Mouse (Mus musculus) right cerebral cortex, postnatal 25 days (tissue): Measurements from ENCODE around the gene Nabp2.

Experiments
- DNase-seq: peaks from one replicate; pipeline ENCODE4 v3.0.0; 2022

The Nabp2 gene

DNA sequence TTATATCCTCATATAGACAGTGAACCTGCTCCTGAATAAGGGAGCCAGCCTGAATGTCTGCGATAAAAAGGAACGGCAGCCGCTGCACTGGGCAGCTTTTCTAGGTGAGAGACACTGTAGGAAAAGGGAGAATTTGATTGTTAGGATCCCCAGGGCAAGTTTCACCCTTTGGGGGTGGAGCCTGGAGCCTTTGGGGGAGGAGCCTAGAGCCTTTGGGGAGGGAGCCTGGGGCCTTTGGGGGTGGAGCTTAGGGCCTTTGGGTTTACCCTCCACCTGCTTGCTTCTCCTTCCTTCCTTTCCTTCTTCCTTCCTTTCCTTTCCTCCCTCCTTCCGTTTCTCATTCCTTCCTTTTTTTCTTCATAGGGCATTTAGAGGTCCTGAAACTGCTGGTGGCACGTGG lies 30.7 kb downstream of the Nabp2 start:
- DNase-seq = no peak

DNA sequence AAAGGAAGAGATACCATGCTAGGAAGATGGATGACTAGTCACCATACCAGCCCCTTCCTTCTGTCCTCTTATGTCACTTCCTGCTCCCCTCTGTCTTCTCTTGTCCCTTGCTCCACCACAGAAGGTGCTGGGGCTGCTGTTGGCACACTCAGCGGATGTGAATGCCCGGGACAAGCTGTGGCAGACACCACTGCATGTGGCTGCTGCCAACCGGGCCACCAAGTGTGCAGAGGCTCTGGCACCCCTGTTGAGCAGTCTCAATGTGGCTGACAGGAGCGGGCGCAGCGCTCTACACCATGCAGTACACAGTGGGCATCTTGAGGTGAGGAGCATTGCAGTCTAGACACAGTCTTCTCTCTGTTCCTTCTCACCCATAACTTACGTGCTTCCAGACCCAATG lies 32.0 kb downstream of the Nabp2 start:
- no peak for DNase-seq

DNA sequence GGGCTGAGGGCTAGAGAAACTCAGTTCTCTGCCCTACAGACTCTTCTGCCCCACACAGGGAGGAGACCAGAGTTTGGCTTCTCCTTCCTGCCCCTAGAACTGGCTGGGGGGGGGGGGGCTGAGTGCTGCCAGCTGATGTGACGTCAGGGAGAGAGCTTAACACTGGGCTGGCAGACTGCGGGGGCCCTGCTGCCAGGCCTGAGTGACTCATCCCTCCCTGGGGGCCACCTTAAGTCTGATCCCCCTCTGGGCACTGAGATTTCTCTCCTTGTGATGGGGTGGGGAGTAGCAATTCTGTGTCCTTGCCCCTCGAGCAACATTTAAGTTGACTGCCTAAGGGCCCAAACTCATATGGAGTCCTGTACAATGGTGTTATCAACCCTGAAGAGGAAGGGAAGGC lies 32.8 kb downstream of the Nabp2 start:
- no peak for DNase-seq

DNA sequence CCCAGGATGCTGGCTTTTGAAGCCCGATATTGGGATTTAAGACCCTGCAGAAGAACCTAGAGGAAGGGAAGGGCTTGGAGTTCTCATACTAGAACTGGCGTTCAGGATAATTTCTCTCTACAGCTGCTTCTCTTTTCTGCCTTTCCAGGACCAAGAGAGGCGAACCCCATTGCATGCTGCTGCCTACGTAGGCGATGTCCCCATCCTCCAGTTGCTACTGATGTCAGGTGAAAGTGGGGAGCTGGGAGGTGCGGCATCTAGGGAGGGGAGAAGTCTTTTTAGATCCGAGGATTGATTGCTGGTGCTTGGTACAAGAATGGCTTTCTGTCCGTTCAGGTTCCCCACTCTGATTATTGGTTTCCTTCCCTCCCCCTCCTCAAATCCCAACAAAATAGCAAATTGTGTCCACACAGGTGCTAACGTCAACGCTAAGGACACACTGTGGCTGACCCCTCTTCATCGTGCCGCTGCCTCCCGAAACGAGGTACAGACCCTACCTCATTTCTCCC lies 33.3 kb downstream of the Nabp2 start:
- no peak for DNase-seq

DNA sequence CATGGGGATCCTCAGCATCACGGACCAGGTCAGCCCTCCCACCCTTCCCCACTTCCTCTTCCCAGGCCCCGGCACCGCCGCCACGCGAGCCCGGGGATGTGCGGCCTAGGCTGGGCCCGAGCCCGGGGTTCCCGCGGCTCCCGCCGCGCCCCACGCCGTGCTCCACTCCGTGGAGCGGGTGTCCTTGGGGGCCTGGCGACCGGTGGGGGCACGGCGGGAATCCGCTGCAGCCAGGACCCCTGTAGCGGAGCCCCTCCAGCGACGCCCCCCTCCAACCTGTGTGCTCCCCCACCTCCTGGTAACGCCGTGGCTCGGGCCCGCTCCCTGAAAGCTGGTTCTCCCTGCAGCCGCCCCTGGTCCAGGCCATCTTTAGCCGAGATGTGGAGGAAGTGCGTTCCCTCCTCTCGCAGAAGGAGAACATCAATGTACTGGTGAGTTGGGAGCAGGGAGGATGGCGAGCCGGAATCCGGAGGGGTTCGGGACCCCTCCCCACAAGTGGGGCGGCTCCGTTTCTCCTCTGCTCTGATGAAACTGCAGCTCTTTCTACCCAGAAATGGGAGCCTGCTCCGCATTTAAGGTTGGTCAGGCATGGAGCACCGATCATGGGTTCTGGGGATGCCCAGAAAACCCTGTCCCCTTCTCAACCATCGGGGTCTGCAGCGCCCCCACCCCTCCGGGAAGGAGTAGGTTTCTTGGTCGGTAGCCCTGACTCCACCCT lies 33.9 kb downstream of the Nabp2 start:
- DNase-seq = peak; percentile 27

DNA sequence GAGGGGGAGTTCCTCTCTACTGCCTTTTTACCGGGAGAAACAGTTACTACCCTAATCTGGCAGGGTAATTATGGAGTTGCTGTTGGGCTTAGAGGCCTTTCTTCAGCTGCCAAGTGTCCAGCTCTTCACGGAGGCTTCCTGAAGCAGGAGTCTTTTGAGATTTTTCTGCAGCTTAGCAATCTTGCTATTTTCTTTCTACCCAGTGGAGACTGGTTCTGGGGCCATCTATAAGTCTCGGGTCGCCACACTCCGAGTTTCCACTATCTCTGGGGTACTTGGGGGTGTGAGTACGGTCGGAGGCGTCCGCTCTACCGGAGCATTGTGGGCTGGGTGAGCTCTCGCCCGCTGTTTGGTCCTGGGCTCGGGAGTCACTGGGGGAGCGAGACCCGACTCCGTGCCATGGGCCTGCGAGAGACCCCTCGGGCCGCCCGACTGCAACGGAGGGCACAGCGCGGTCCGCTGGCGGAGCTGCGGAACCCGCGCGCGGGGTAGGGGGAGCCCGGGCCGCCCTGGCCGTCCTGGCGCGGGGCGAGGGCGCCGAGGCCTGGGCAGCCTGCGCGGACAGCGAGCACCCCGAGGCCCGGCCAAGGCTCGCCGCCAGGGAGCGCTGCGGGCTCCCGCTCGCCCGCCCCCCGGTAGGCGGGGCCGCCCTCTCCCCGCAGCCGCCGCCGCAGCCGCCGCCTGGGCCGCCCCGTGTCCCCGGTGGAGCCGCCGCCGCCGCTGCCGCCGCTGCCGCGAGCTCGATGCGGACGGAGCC lies 34.7 kb downstream of the Nabp2 start, which contains the start of gene Ankrd52:
Gene Ankrd52 (plus strand): TSS at position 661 of the 757 bp plus-strand sequence.
- DNase-seq = peak; percentile 92

DNA sequence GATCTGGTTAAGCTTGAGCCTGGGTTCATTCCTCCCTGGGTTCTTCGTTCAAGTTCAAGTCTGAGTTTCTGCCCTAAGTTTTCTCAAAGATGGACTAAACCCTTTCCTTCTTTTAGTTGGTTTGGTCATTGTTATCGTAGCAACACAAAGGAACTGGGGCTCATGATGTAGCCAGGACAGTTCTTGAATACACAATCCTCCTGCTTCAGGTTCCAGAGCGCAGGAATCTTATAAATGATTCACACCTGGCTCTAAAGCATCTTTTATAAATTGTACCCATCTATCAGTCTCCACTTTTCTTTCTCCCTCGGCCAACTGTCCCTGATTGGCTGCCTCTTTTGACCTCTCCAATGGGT lies 35.2 kb downstream of the Nabp2 start:
- no peak for DNase-seq

DNA sequence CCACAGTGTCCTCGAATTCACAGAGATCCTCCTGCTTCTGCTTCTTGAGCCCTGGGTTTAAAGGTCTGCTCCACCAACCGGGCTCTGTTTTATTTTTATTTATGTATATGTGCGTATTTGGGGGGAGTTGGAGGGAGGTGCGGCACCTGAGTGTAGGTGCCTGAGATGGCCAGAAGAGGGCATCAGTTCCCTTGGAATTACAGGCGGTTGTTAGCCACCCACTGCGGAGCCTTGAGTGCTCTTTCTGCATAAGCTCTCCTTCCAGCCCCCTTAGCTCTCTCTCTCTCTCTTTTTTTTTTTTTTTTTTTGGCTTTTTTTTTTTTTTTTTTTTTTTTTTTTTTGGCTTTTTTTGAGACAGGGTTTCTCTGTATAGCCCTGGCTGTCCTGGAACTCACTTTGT lies 36.9 kb downstream of the Nabp2 start:
- no peak for DNase-seq

DNA sequence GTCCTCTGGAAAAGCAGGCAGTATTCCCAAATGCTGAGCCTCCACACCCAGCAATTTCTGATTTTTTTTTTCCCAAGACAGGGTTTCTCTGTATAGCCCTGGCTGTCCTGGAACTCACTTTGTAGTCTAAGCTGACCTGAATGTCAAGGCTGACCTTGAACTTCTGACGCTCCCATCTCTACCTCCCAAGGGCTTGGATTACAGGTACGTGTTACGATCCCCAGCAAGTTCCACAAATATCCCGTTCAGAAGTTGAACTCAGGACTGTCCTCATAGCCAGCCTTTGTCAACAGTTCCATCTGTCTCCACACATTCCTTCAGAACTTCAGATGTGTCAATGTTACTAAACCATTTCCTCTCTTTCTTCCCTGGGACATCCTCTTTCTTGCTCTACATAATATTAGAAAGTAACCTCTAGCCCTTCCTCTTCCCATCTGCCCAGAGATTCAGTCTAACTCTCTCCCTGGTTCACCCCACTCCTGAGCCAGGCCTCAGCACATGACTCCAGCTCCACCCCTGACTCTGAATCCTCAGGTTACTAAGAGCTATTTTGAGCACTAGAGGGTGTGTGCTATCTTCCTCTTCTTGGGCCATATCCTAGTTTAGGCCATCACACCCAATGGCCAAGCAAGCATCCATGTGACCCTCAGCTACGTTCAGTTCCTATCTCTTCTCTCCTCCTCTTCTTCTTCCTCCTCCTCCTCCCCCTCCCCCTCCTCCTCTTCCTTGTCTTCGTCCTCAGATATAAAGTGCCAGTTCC lies 38.1 kb downstream of the Nabp2 start:
- no peak for DNase-seq

DNA sequence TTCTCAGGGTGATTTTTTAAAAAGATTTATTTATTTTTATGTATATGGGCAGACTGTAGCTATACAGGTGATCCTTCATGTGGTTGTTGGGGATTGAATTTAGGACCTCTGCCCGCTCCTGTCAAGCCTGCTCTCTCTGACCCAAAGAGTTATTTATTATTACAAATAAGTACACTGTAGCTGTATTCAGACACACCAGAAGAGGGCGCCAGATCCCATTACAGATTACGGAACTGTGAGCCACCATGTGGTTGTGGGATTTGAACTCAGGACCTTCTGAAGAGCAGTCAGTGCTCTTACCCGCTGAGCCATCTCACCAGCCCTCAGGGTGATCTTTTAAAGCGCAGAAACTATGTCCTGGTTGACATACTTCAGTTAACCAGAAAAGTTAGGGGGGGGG lies 39.1 kb downstream of the Nabp2 start:
- DNase-seq = no peak

DNA sequence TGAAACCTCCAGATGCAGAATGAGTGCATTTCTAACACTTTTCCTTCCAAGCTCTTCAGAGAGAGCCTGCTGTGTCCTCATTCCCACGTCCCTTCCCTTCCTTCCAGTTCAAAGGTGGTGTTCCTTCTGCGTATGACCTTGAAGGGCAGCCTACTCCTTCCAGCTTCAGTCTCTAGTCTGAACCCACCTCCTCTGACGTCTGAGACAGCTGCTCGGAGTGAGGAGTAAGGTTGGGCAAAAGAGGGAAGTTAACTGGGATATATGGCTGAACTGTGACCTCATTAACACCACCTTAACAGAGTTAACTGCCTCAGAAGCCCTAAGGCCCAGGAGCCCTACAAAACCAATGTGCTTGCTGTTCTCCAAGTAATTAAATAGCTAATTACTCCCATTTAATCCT lies 40.7 kb downstream of the Nabp2 start:
- DNase-seq = no peak

DNA sequence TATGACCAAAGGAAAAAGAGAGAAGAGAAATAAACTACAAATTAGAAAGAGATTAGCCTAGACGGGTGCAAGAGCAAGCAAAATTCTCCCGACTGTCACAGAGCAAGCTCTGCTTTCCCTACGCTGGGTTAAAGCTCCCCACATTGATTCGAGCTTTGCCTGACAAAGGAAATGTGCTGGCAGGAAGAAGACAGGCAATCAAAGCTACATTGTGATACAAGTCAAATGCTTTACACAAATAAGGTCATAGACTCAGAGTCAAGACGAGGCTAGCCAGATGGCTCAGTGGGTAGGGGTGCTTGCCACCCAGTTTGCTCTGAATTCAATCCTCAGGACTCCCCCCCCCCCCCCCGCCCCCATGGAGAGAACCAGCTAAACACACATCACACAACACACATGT lies 41.3 kb downstream of the Nabp2 start:
- no peak for DNase-seq

DNA sequence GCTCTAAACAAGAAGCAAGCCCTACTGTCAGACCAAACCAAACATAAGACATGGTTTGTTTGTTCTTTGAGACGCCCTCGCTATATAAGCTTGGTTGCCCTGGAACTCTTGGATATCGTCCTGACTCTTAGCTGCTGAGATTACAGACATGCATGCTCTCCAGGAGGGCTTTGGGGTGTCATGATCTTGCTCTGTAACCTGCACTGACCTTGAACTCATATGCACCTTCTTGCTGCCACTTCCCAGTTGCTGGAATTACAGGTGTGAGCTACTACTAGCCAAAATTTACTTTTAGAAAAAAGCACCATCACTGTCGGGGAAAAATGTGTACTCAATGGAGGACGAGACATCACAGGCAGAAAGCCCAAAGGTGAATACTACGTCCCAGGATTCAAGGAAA lies 41.7 kb downstream of the Nabp2 start:
- DNase-seq = no peak

DNA sequence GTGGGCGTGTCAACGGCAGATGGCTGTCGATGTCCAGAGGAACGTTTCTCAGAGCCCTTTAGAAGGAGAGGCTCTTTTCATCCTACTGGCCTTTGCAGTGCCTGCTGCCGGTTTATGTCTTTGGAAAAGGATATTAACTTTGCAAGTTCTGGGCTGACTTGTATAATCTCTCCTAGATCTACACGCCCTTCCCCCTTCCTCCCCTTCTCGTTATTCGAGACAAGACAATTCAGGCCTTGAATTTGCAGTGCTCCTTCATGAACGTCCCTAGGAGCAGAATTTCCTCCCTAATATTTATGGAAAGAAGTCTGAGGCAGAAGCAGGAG lies 42.1 kb downstream of the Nabp2 start:
- DNase-seq = no peak

DNA sequence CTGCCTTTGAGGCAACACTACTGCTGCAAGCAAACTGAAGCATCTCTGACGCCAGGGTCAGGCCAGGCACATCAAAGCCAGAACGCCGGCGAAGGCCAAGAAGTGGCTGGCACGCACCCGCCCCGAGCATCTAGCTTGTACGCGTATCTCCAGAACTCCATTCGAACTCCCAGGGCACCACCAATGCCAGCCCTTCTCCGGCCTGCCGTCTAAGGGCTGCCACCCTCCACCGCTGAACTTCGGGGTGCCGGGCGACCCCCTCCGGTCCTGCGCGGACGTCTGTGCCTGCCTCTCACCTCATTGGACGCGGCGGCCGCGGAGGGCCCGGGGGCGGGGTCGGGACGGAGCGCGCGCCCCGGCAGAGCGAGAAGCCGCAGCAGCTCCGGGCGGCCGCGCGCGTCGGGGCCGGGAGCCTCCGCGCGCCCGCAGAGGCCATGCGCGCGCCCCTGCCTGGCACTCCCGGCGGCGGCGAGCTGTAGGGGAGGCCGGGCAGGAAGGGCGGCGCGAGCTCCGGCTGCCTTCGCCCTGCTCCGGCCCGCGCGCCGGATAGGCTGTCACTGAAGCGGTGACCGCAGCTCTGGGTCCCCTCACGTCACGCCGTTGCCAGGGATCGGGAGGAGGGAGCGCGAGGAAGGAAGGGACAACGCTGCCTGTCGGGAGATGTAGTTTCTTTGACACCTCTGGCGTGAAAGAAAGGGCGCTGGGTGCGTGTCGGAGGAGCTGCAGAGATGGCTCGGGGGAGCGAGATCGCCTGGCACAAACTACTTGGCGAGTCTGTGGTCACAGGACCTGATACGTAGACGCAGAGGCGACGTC lies 42.7 kb downstream of the Nabp2 start, which contains the start of gene Coq10a:
Gene Coq10a (minus strand): TSS at position 596 of the 816 bp plus-strand sequence.
- DNase-seq = peak; percentile 95

DNA sequence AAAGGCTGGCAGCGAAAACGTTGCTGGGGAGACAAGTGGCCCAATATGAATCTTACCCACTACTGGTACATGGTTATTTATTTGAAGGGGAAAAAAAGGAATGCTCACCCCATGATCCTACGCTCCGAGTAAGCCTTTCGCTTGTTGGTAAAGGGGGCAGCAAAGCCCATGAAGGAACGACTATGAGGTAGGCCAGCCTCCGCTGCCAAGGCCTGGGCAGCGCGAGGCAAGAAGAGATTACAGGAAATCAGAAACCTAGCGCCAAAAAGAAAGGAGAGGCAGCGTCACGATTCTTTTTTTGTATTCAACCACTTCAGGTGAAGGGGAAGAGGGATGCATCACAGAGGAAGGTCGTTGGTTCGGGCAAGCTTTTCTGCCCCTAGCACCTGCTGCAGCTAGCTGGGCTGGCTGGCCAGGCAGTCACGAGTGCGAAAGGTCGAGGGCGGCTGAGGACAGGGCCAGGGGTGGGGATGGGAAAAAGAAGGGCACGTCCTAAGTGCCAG lies 43.3 kb downstream of the Nabp2 start:
- peak; percentile 19 for DNase-seq

DNA sequence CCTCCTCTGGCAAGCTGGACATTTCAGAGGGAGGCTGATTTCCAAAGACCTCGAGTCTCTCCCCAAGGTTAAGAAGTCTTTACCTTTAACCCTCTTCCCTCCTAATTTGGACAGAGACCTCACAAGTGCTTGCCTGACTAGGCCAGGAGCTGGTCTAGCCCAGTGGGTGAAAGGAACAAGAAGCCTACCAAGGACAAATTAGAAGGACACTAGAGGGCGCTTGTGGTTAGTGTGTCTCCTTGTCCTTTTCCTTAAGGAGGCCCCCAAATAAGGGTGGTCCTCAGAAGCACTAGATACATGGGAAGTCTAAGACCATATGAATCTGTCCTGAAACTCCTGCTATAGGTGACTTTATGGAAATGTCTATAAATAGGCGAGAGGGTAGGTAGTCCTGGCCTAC lies 48.7 kb downstream of the Nabp2 start:
- DNase-seq = no peak

DNA sequence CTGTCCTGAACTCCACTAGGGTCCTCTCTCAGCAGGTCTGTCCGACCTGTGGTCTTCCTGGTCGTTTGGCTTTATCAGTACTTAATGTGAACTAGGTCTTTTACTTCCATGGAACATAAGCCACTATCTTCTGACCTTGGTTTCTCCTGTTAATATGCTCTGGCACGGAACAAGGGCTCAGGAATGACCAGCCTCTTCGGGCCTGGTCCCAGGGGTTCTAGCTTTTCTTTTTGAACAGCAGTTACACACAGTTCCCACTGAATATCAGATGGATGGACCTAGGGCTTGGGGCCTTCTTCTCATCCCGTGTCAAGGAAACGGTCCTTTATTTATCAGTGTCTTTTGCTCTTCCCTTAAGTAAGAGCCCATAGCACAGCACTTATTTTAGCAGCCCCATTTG lies 49.5 kb downstream of the Nabp2 start:
- DNase-seq = no peak

DNA sequence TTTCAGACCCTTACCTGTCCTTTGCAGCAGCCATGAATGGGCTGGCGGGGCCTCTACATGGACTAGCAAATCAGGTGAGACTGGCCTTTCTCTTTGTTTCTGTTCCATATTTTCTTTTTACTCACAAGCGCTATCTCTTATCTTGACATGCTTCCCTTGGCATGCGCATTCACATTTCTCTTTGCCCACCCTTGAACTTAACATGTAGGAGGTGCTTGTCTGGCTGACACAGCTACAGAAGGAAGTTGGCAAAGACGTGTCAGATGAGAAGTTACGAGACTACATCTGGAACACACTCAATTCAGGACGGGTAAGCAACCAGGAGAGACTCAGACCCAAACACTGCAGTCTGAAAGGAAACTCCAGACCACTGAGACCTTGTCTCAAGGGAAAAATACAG lies 52.1 kb downstream of the Nabp2 start:
- DNase-seq = no peak

DNA sequence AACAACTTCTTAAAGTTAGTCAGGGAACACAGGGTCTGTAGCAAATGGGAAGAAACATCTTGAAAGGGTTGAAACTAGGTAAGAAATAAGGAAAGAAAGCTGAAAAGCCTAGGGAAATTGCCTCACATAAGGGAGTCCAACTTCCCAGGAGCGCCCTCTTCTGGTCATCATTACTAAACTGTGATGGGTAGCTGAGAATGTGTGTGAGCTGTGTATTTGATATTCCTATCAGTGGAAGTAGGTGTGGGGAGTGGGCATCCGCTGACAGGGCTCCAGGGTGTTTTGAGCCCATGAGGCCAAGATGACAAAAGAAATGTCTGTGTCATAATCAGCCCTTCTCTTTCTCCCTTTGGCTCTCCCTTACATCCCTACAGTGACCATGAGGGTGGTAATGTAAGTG lies 52.5 kb downstream of the Nabp2 start:
- no peak for DNase-seq
